Mouse (Mus musculus) spleen, postnatal 10 days (tissue): ENCODE measurements around the gene Tlr12.
"Not testable (repeated sequence)": the region's sequence is repeated elsewhere in the genome, so short reads cannot be mapped to it uniquely, and the experiment has no call there.

Experiments used
- DNase-seq, 2 experiments: peaks; one replicate each; pipeline ENCODE4 v3.0.0; 2021 to 2022; ENCODE audit warnings: low spot score in 2 of 2

Gene Tlr12

GRCm38 (mm10) chr4:128618246-128618911 is at the start of gene Tlr12:
Tlr12 (minus strand) TSS chr4:128618619.
- DNase-seq: peak in 1 of 2 experiments; percentile 61

GRCm38 (mm10) chr4:128667195-128667594 is 48.8 kb upstream of the Tlr12 start:
- not testable (repeated sequence) for DNase-seq

GRCm38 (mm10) chr4:128666362-128666761 is 47.9 kb upstream of the Tlr12 start:
- not testable (repeated sequence) for DNase-seq

GRCm38 (mm10) chr4:128664002-128664401 is 45.6 kb upstream of the Tlr12 start:
- DNase-seq: no peak

GRCm38 (mm10) chr4:128661063-128661462 is 42.6 kb upstream of the Tlr12 start:
- no peak for DNase-seq

GRCm38 (mm10) chr4:128660196-128660595 is 41.8 kb upstream of the Tlr12 start:
- DNase-seq: no peak

- DNase-seq: no peak
Observed at GRCm38 (mm10) chr4:128655446-128655845, 37.0 kb upstream of the Tlr12 start.

GRCm38 (mm10) chr4:128654505-128655381 is 36.3 kb upstream of the Tlr12 start, which contains the start of gene Phc2:
Phc2 (plus strand) TSS chr4:128654702.
- peak; percentile 64 to 90 for DNase-seq

- no peak for DNase-seq
Observed at GRCm38 (mm10) chr4:128652584-128653298, 34.3 kb upstream of the Tlr12 start.

GRCm38 (mm10) chr4:128651530-128651929 is 33.1 kb upstream of the Tlr12 start:
- DNase-seq: no peak

GRCm38 (mm10) chr4:128648567-128649255 is 30.3 kb upstream of the Tlr12 start:
- no peak for DNase-seq

- DNase-seq: no peak
Observed at GRCm38 (mm10) chr4:128646762-128647161, 28.3 kb upstream of the Tlr12 start.

GRCm38 (mm10) chr4:128645896-128646295 is 27.5 kb upstream of the Tlr12 start:
- no peak for DNase-seq

GRCm38 (mm10) chr4:128641766-128642717 is 23.6 kb upstream of the Tlr12 start:
- no peak for DNase-seq

GRCm38 (mm10) chr4:128638265-128638923 is 20.0 kb upstream of the Tlr12 start:
- DNase-seq: no peak

- no peak for DNase-seq
Observed at GRCm38 (mm10) chr4:128637250-128637649, 18.8 kb upstream of the Tlr12 start.

- no peak for DNase-seq
Observed at GRCm38 (mm10) chr4:128635894-128636585, 17.6 kb upstream of the Tlr12 start.

GRCm38 (mm10) chr4:128635451-128635850 is 17.0 kb upstream of the Tlr12 start:
- DNase-seq: no peak

GRCm38 (mm10) chr4:128621109-128621508 is 2.7 kb upstream of the Tlr12 start:
- DNase-seq: no peak
